Mouse (Mus musculus) liver, embryonic 15.5 days (tissue): ENCODE data around the gene Dph3. TPM values are rescaled to one million over a fixed set of nuclear protein-coding genes. Genes with fewer than 3 reads are reported as not detected.

Experiments used
- ATAC-seq: fragments of 200-750 bp; cut with Nextera tagmentation; 2 replicates; pipeline ENCODE4 v1.8.0; 2017; ENCODE audit warnings: moderate number of reproducible peaks, mild to moderate bottlenecking, moderate library complexity; ENCODE audit not compliant: insufficient read depth
- H3K27ac ChIP-seq: fragments of 300-500 bp; sonication (generic); replicated peaks from 2 replicates; pipeline ENCODE4 v1.5.1; 2015; ENCODE audit warnings: mild to moderate bottlenecking, inconsistent platforms
- H3K27me3 ChIP-seq: fragments of 300-500 bp; sonication (generic); 2 replicates; pipeline ENCODE4 v1.6.1; 2015; ENCODE audit warnings: mild to moderate bottlenecking, inconsistent platforms
- H3K36me3 ChIP-seq: fragments of 300-500 bp; sonication (generic); replicated peaks from 2 replicates; pipeline ENCODE4 v1.6.1; 2015; ENCODE audit warnings: moderate library complexity, mild to moderate bottlenecking, inconsistent platforms
- H3K4me1 ChIP-seq: fragments of 300-500 bp; sonication (generic); replicated peaks from 2 replicates; pipeline ENCODE4 v1.6.1; 2015; ENCODE audit warnings: inconsistent platforms
- H3K4me2 ChIP-seq: fragments of 300-500 bp; sonication (generic); 2 replicates; pipeline ENCODE4 v1.6.1; 2015; ENCODE audit warnings: moderate library complexity, mild to moderate bottlenecking, inconsistent platforms
- H3K4me3 ChIP-seq: fragments of 300-500 bp; sonication (generic); replicated peaks from 2 replicates; pipeline ENCODE4 v1.5.1; 2015; ENCODE audit warnings: mild to moderate bottlenecking, inconsistent platforms
- H3K9ac ChIP-seq: fragments of 300-500 bp; sonication (generic); 2 replicates; pipeline ENCODE4 v1.6.1; 2015; ENCODE audit warnings: moderate library complexity, mild to moderate bottlenecking, inconsistent platforms
- H3K9me3 ChIP-seq: fragments of 300-500 bp; sonication (generic); replicated peaks from 2 replicates; pipeline ENCODE4 v1.6.1; 2016; ENCODE audit warnings: inconsistent platforms
- WGBS: fragments of 180-500 bp; shearing (Covaris S2); methylation state at CpG from one replicate; pipeline ENCODE4 v1.1.7; 2015; ENCODE audit warnings: mixed read lengths; ENCODE audit not compliant: insufficient replicate concordance; 5-methylcytosine and 5-hydroxymethylcytosine counted together
- polyA plus RNA-seq: library from polyadenylated mRNA; unstranded; fragments of >200 nt; fragmentation: Nextera tagmentation; extraction: Ambion mirVana; gene quantifications from 2 replicates; pipeline ENCODE4 v1.2.1, GENCODE M21; 2015

The Dph3 gene
- polyA plus RNA-seq, 1 experiment from 2014 or later, result 66.2 TPM

DNA sequence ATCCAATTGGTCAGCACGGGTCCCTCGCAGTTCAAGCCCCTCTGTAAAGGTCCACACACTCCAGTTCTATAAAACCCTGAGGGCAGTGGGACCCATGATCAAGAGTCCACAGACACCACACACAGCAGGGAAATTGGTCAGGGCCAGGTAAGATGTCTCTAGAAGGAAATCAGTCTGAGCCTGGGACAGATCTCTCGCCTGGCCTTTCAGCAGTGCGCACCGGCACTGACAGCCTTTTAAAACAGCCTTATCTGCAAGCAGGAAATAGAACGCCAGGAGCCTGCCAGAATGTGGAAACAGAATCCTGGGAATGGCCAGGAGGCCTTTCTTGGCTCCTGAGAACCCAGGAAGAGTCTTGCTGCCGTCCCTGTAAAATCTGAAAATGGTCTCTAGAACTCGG, 29.7 kb downstream of the Dph3 start:
- Histone ChIP-seq H3K4me2 (no peak overlapping the region), H3K9me3 (no peaks in the 10 kb centered on the region), H3K4me3 (no peak overlapping the region), H3K9ac (no peak overlapping the region), H3K36me3 (no peaks in the 10 kb centered on the region), H3K27ac (no peak overlapping the region), H3K4me1 (peaks cover 8% of the 10 kb centered on the region; the same call in 1 of the 2 replicates), H3K27me3 (no peaks in the 10 kb centered on the region)
- ATAC-seq, result no peak
- WGBS, result 63% methylated on average over 8 of the region's 8 CpGs

DNA sequence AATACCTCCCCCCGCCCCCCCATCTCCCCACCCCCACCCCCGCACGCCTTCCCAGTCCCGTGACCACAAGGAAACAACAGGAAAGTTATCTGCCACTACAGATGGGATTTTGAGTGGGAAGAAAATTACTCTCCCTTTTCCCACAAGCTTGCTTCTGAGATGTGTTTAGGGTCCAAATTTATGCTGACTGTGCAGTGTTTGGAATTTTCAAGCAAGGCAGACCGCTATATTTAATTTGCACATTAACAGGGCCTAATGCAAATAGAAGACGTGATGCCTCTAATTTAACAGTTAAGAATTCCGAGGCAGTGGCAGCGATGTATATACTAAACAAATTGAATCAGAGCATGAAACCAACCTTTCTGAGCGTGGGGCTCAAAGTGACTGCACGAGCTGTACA, 30.7 kb downstream of the Dph3 start:
- no peak for ATAC-seq
- Histone ChIP-seq H3K4me3 (no peak overlapping the region), H3K4me2 (no peak overlapping the region), H3K36me3 (no peaks in the 10 kb centered on the region), H3K9me3 (no peaks in the 10 kb centered on the region), H3K4me1 (peaks cover 8% of the 10 kb centered on the region; the same call in 1 of the 2 replicates), H3K27me3 (no peaks in the 10 kb centered on the region), H3K9ac (no peak overlapping the region), H3K27ac (no peak overlapping the region)
- 55% methylated on average over 10 of the region's 10 CpGs for WGBS

DNA sequence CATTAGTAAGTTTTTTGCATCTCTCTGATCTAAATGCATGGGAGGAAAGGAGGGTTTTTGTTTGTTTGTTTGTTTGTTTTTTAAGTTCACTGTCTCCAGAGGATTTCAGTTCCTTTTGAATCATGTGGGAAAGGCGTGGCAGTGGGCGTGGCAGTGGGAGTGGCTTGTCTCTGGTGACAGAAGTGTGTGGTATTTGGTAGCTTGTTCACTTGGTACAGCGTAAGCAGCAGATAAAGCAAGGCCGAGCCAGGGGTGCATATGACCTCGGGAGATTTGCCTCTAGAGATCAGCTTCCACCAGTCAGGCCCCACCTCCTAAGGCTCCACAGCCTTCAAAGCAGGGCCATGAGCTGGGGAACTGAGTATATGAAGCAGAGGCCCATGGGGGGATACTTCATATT, 31.6 kb downstream of the Dph3 start:
- peaks cover 8% of the 10 kb centered on the region; the same call in 1 of the 2 replicates for H3K4me1 ChIP-seq
- no peaks in the 10 kb centered on the region for H3K27me3 ChIP-seq

DNA sequence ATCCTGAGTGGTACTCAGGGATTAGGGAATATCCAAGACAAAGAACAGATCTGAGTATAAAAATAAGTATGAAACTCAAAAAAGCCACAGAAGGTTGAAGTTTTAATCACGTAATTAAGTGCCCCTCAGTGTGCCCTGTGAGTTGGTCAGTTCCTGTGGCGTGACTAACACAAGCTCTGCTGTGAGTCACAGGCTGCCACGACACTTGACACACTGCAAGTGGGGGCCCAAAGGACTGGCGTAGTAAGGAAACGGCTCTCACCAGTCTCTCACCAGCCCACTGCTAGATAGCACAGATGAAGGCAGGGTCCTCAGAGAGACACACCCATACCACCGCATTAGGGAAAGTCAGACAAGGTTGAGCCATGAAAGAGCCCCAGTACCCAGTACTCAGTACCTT, 35.4 kb downstream of the Dph3 start:
- Histone ChIP-seq H3K4me1 (peaks cover 8% of the 10 kb centered on the region; the same call in 1 of the 2 replicates), H3K27ac (no peak overlapping the region), H3K27me3 (no peaks in the 10 kb centered on the region), H3K4me2 (no peak overlapping the region), H3K9me3 (no peaks in the 10 kb centered on the region), H3K36me3 (no peaks in the 10 kb centered on the region), H3K4me3 (no peak overlapping the region), H3K9ac (no peak overlapping the region)
- ATAC-seq, result no peak
- WGBS, result 49% methylated on average over 6 of the region's 6 CpGs

More for the DNA sequence above, 31.6 kb downstream of the Dph3 start:
- 35% methylated on average over 5 of the region's 5 CpGs for WGBS
- no peak overlapping the region for H3K27ac ChIP-seq
- H3K9ac ChIP-seq, result no peak overlapping the region
- no peak overlapping the region for H3K4me2 ChIP-seq
- no peak overlapping the region for H3K4me3 ChIP-seq
- no peaks in the 10 kb centered on the region for H3K9me3 ChIP-seq
- no peak for ATAC-seq
- H3K36me3 ChIP-seq, result no peaks in the 10 kb centered on the region

DNA sequence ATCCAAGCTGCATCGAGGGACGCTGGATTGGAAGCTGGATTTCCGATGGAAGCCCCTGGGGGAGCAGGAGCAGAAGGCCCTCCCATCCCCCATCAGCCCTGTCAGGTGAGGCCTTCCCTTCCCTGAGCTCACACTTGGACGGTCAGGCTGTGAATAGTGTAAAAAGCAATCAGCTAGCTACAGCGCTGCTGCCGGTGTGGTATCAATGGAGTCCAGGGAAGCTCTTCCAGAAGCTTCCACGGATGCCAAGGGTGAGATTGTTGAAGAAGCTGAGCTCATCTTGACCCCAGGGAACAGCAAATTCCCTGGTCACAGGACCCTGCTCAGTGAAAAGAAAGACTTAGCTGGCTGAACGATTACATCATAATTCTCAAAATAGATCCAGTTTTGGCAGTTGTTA, 39.2 kb downstream of the Dph3 start:
- Histone ChIP-seq H3K27ac (no peak overlapping the region), H3K36me3 (no peaks in the 10 kb centered on the region), H3K9ac (no peak overlapping the region), H3K4me2 (no peak overlapping the region), H3K27me3 (no peaks in the 10 kb centered on the region), H3K9me3 (no peaks in the 10 kb centered on the region), H3K4me3 (no peak overlapping the region), H3K4me1 (no peaks in the 10 kb centered on the region)
- whole genome bisulfite sequencing, result 79% methylated on average over 8 of the region's 8 CpGs
- no peak for ATAC-seq

DNA sequence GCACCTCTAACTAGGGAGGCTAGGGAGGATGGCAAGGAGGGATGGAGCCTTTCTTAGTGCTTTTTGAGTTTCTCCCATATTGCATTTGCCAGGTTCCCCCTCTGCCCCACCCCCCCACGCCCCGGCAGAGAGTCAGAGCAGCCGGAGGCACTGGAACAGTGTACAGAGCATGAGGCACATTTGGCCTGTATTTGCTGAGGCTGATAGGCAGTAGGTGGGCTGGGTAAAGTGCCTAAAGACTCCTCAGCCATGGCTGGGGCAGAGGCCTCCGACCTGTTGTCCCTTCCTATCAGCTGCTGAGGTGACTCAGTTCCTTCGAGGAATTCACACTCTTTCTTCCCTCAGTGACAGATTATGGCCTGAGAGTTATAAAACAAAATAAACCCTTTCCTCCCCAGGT, 43.4 kb downstream of the Dph3 start:
- ATAC-seq, result no peak
- 45% methylated on average over 5 of the region's 5 CpGs for WGBS
- no peak overlapping the region for H3K27ac ChIP-seq
- H3K4me1 ChIP-seq, result peaks cover 29% of the 10 kb centered on the region
- no peaks in the 10 kb centered on the region for H3K36me3 ChIP-seq
- H3K4me3 ChIP-seq, result no peak overlapping the region
- H3K9ac ChIP-seq, result no peak overlapping the region
- H3K9me3 ChIP-seq, result no peaks in the 10 kb centered on the region
- H3K27me3 ChIP-seq, result no peaks in the 10 kb centered on the region
- no peak overlapping the region for H3K4me2 ChIP-seq

DNA sequence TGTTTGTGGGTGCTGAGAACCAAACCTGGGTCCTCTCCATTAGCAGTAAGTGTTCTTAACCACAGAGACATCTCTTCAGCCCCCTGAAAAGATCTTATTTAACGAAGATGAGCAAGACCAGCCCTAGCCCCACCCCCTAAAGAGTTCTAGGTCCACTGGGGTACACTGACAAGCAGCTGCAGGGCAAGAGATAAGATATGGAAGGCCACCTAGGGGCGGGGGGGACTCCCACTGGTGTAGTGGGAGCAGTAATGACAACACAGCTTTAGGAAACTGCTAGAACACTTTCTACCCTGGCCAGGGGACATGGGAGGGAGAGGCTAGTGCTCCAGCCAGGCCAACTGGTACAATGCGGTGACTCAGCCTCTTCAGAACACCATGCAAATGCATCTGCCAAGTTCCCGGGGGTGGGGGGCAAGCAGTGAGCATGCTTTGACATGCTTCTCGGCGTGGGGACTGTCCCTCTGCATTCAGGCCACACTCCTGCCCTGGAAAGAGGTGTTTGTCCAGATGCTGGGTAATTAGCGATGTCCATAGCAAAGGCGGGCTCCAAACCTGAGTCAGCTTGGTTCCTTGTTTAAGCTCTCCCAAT, 47.8 kb downstream of the Dph3 start:
- Histone ChIP-seq H3K27me3 (no peaks in the 10 kb centered on the region), H3K9me3 (no peaks in the 10 kb centered on the region), H3K4me1 (peaks cover 32% of the 10 kb centered on the region), H3K9ac (no peak overlapping the region), H3K27ac (0 out of 2 replicates have a peak overlapping the region, but pooled peaks have one; percentile 29), H3K4me2 (peak overlapping the region; percentile 48), H3K36me3 (no peaks in the 10 kb centered on the region), H3K4me3 (no peak overlapping the region)
- WGBS, result 54% methylated on average over 8 of the region's 8 CpGs
- peak; percentile 95 for ATAC-seq

DNA sequence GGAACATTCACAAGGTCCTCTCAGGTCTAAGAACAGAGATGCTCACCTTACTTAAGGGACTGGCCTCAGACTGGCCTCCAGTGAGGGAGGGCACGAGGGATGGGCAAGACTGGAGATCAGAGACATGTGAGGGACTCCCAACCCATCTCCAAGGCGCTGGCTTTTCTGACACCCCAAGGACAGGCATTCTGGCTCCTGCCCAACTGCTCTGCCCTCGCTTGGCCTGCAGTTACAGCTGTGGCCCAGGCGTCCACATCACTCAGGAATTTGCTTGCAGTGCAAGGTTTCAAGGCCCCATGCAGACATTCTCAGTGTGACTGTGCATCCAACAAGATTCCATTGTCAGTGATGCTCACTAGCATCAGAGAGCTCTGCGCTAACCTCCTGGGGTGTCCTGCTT, 49.0 kb downstream of the Dph3 start:
- H3K4me2 ChIP-seq, result no peak overlapping the region
- H3K4me1 ChIP-seq, result peaks cover 32% of the 10 kb centered on the region
- H3K27me3 ChIP-seq, result no peaks in the 10 kb centered on the region
- H3K36me3 ChIP-seq, result no peaks in the 10 kb centered on the region
- ATAC-seq, result no peak
- no peak overlapping the region for H3K27ac ChIP-seq
- no peaks in the 10 kb centered on the region for H3K9me3 ChIP-seq
- H3K9ac ChIP-seq, result no peak overlapping the region
- 76% methylated on average over 5 of the region's 5 CpGs for WGBS
- no peak overlapping the region for H3K4me3 ChIP-seq

DNA sequence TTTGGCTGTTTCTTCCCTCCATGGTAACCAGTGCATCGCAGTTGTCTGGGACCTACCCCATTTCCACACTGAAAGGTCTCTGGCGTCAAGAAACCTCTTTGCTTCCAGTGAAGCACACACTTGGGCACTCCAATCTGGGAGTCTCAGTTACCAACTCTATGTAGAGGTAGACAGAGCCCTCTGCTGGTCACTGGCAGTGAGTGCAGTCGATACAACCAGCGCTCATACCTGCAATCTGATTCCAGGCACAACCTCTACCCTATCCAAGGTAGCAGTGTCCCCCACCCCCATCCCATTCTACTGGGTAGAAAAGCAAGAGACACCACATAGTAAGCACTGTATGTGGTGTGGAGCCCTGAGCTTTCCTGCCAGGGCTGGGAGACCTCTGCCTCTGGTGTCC, 53.0 kb downstream of the Dph3 start:
- 8% methylated on average over 4 of the region's 4 CpGs for WGBS
- peaks cover 35% of the 10 kb centered on the region for H3K27me3 ChIP-seq
- no peak overlapping the region for H3K4me3 ChIP-seq
- H3K27ac ChIP-seq, result no peak overlapping the region
- no peaks in the 10 kb centered on the region for H3K9me3 ChIP-seq
- H3K4me1 ChIP-seq, result peaks cover 7% of the 10 kb centered on the region
- 0 out of 2 replicates have a peak, but pooled peaks have one; percentile 19 for ATAC-seq
- H3K36me3 ChIP-seq, result no peaks in the 10 kb centered on the region
- no peak overlapping the region for H3K4me2 ChIP-seq
- H3K9ac ChIP-seq, result no peak overlapping the region

Other genes starting within 250 kb of the Dph3 start
- not detected in 2 replicates for gene Galnt15, start 56.7 kb downstream of the Dph3 start, polyA plus RNA-seq
- gene Oxnad1, start 355 bp downstream of the Dph3 start, polyA plus RNA-seq, result 13.7 and 14.5 TPM in 2 replicates
- gene Msmb, start 56.3 kb upstream of the Dph3 start, polyA plus RNA-seq, result 0.30 and 0.31 TPM in 2 replicates
- gene Ncoa4, start 74.1 kb upstream of the Dph3 start, polyA plus RNA-seq, result 332 and 365 TPM in 2 replicates
- 159 and 163 TPM in 2 replicates for gene Timm23, start 116.2 kb upstream of the Dph3 start, polyA plus RNA-seq
- gene Parg, start 116.2 kb upstream of the Dph3 start, polyA plus RNA-seq, result 13.0 and 13.1 TPM in 2 replicates
- 0.76 and 0.83 TPM in 2 replicates for gene Ogdhl, start 236.3 kb upstream of the Dph3 start, polyA plus RNA-seq